Mouse (Mus musculus): Measurements from ENCODE around the gene Ccdc92. TPM values are rescaled to one million over a fixed set of nuclear protein-coding genes. Genes with fewer than 3 reads are reported as not detected.
A peak's percentile ranks its signal among the peaks of the same experiment; 100 is the strongest.

Ccdc92 gene
- polyA plus RNA-seq, 1 experiment from 2014 or later, result 47.0 TPM

- Histone ChIP-seq H3K36me3 (ENCODE audit: control insufficient read depth, insufficient read depth, low read length) (no peaks in the 10 kb centered on the region), H3K4me3 (ENCODE audit: low read length) (no peak overlapping the region), H3K4me1 (ENCODE audit: control insufficient read depth, insufficient read depth, low read depth, low read length) (peaks cover 32% of the 10 kb centered on the region), H3K4me2 (ENCODE audit: low read length) (no peak overlapping the region), H3K9me3 (ENCODE audit: control insufficient read depth, low read length) (no peaks in the 10 kb centered on the region), H3K27me3 (replicated peaks; ENCODE audit: control insufficient read depth, insufficient read depth, low read length) (no peaks in the 10 kb centered on the region), H3K9ac (ENCODE audit: low read depth, low read length) (no peak overlapping the region), H3K27ac (ENCODE audit: low read depth, low read length) (no peak overlapping the region)
- 35% methylated on average over 4 of the region's 4 CpGs for WGBS
- no peak; the same call in 1 of the 2 replicates for ATAC-seq
Measured at GRCm38 (mm10) chr5:124868981-124869380, 6.8 kb upstream of the Ccdc92 start.

- peak; percentile 56 for ATAC-seq
- H3K4me1 ChIP-seq (ENCODE audit: control insufficient read depth, insufficient read depth, low read depth, low read length), result peaks cover 30% of the 10 kb centered on the region
Measured at GRCm38 (mm10) chr5:124862871-124863741, 882 bp upstream of the Ccdc92 start.

GRCm38 (mm10) chr5:124861463-124861862, 761 bp downstream of the Ccdc92 start:
- H3K27me3 ChIP-seq (replicated peaks; ENCODE audit: control insufficient read depth, insufficient read depth, low read length), result no peaks in the 10 kb centered on the region
- H3K36me3 ChIP-seq (ENCODE audit: control insufficient read depth, insufficient read depth, low read length), result no peaks in the 10 kb centered on the region
- H3K4me2 ChIP-seq (ENCODE audit: low read length), result peak overlapping the region; percentile 84
- H3K9me3 ChIP-seq (ENCODE audit: control insufficient read depth, low read length), result no peaks in the 10 kb centered on the region
- WGBS, result under 1% methylated on average over 22 of the region's 33 CpGs
- peak overlapping the region; percentile 96 for H3K27ac ChIP-seq (ENCODE audit: low read depth, low read length)
- peaks cover 30% of the 10 kb centered on the region for H3K4me1 ChIP-seq (ENCODE audit: control insufficient read depth, insufficient read depth, low read depth, low read length)
- H3K9ac ChIP-seq (ENCODE audit: low read depth, low read length), result peak overlapping the region; percentile 83
- H3K4me3 ChIP-seq (ENCODE audit: low read length), result peak overlapping the region; percentile 85
- ATAC-seq, result no peak

More at GRCm38 (mm10) chr5:124862871-124863741, 882 bp upstream of the Ccdc92 start:
- Histone ChIP-seq H3K4me2 (ENCODE audit: low read length) (peak overlapping the region; percentile 85), H3K36me3 (ENCODE audit: control insufficient read depth, insufficient read depth, low read length) (no peaks in the 10 kb centered on the region), H3K9me3 (ENCODE audit: control insufficient read depth, low read length) (no peaks in the 10 kb centered on the region), H3K27ac (ENCODE audit: low read depth, low read length) (peak overlapping the region; percentile 90), H3K4me3 (ENCODE audit: low read length) (peak overlapping the region; percentile 85), H3K9ac (ENCODE audit: low read depth, low read length) (peak overlapping the region; percentile 94), H3K27me3 (replicated peaks; ENCODE audit: control insufficient read depth, insufficient read depth, low read length) (no peaks in the 10 kb centered on the region)
- under 1% methylated on average over 61 of the region's 88 CpGs for WGBS

GRCm38 (mm10) chr5:124860013-124860412, 2.2 kb downstream of the Ccdc92 start:
- Histone ChIP-seq H3K4me1 (ENCODE audit: control insufficient read depth, insufficient read depth, low read depth, low read length) (peaks cover 28% of the 10 kb centered on the region), H3K9ac (ENCODE audit: low read depth, low read length) (no peak overlapping the region), H3K4me3 (ENCODE audit: low read length) (no peak overlapping the region; the same call in 1 of the 2 replicates), H3K4me2 (ENCODE audit: low read length) (peak overlapping the region; percentile 84), H3K9me3 (ENCODE audit: control insufficient read depth, low read length) (no peaks in the 10 kb centered on the region), H3K36me3 (ENCODE audit: control insufficient read depth, insufficient read depth, low read length) (no peaks in the 10 kb centered on the region), H3K27ac (ENCODE audit: low read depth, low read length) (no peak overlapping the region), H3K27me3 (replicated peaks; ENCODE audit: control insufficient read depth, insufficient read depth, low read length) (no peaks in the 10 kb centered on the region)
- 16% methylated on average over 5 of the region's 5 CpGs for WGBS
- no peak for ATAC-seq

GRCm38 (mm10) chr5:124854202-124854601, 8.0 kb downstream of the Ccdc92 start:
- H3K4me3 ChIP-seq (ENCODE audit: low read length), result no peak overlapping the region
- no peaks in the 10 kb centered on the region for H3K27me3 ChIP-seq (replicated peaks; ENCODE audit: control insufficient read depth, insufficient read depth, low read length)
- no peak overlapping the region for H3K9ac ChIP-seq (ENCODE audit: low read depth, low read length)
- no peak for ATAC-seq
- no peaks in the 10 kb centered on the region for H3K9me3 ChIP-seq (ENCODE audit: control insufficient read depth, low read length)
- no peak overlapping the region for H3K4me2 ChIP-seq (ENCODE audit: low read length)
- no peaks in the 10 kb centered on the region for H3K36me3 ChIP-seq (ENCODE audit: control insufficient read depth, insufficient read depth, low read length)
- 93% methylated on average over 4 of the region's 4 CpGs for WGBS
- H3K27ac ChIP-seq (ENCODE audit: low read depth, low read length), result no peak overlapping the region
- no peaks in the 10 kb centered on the region; the same call in 1 of the 2 replicates for H3K4me1 ChIP-seq (ENCODE audit: control insufficient read depth, insufficient read depth, low read depth, low read length)

- WGBS, result 79% methylated on average over 2 of the region's 2 CpGs
- ATAC-seq, result no peak
- no peaks in the 10 kb centered on the region for H3K36me3 ChIP-seq (ENCODE audit: control insufficient read depth, insufficient read depth, low read length)
- H3K4me1 ChIP-seq (ENCODE audit: control insufficient read depth, insufficient read depth, low read depth, low read length), result no peaks in the 10 kb centered on the region
- no peak overlapping the region for H3K9ac ChIP-seq (ENCODE audit: low read depth, low read length)
- H3K9me3 ChIP-seq (ENCODE audit: control insufficient read depth, low read length), result no peaks in the 10 kb centered on the region
- H3K27me3 ChIP-seq (replicated peaks; ENCODE audit: control insufficient read depth, insufficient read depth, low read length), result no peaks in the 10 kb centered on the region
- no peak overlapping the region for H3K4me2 ChIP-seq (ENCODE audit: low read length)
- H3K27ac ChIP-seq (ENCODE audit: low read depth, low read length), result no peak overlapping the region
- H3K4me3 ChIP-seq (ENCODE audit: low read length), result no peak overlapping the region
Measured at GRCm38 (mm10) chr5:124853079-124853478, 9.1 kb downstream of the Ccdc92 start.

- H3K9me3 ChIP-seq (ENCODE audit: control insufficient read depth, low read length), result no peaks in the 10 kb centered on the region
- no peaks in the 10 kb centered on the region for H3K27me3 ChIP-seq (replicated peaks; ENCODE audit: control insufficient read depth, insufficient read depth, low read length)
- no peak for ATAC-seq
- no peak overlapping the region for H3K27ac ChIP-seq (ENCODE audit: low read depth, low read length)
- WGBS, result 49% methylated on average over 2 of the region's 2 CpGs
- H3K4me3 ChIP-seq (ENCODE audit: low read length), result no peak overlapping the region
- no peaks in the 10 kb centered on the region for H3K4me1 ChIP-seq (ENCODE audit: control insufficient read depth, insufficient read depth, low read depth, low read length)
- H3K9ac ChIP-seq (ENCODE audit: low read depth, low read length), result no peak overlapping the region
- no peaks in the 10 kb centered on the region for H3K36me3 ChIP-seq (ENCODE audit: control insufficient read depth, insufficient read depth, low read length)
- no peak overlapping the region for H3K4me2 ChIP-seq (ENCODE audit: low read length)
Measured at GRCm38 (mm10) chr5:124852294-124852693, 9.9 kb downstream of the Ccdc92 start.

- H3K36me3 ChIP-seq (ENCODE audit: control insufficient read depth, insufficient read depth, low read length), result no peaks in the 10 kb centered on the region
- H3K4me3 ChIP-seq (ENCODE audit: low read length), result no peak overlapping the region
- no peak overlapping the region for H3K27ac ChIP-seq (ENCODE audit: low read depth, low read length)
- no peaks in the 10 kb centered on the region for H3K27me3 ChIP-seq (replicated peaks; ENCODE audit: control insufficient read depth, insufficient read depth, low read length)
- H3K9ac ChIP-seq (ENCODE audit: low read depth, low read length), result no peak overlapping the region
- no peaks in the 10 kb centered on the region for H3K9me3 ChIP-seq (ENCODE audit: control insufficient read depth, low read length)
- no peaks in the 10 kb centered on the region for H3K4me1 ChIP-seq (ENCODE audit: control insufficient read depth, insufficient read depth, low read depth, low read length)
- no peak for ATAC-seq
- WGBS, result 55% methylated on average over 4 of the region's 4 CpGs
- no peak overlapping the region for H3K4me2 ChIP-seq (ENCODE audit: low read length)
Measured at GRCm38 (mm10) chr5:124851572-124851971, 10.7 kb downstream of the Ccdc92 start.

GRCm38 (mm10) chr5:124848994-124849393, 13.2 kb downstream of the Ccdc92 start:
- Histone ChIP-seq H3K27ac (ENCODE audit: low read depth, low read length) (no peak overlapping the region), H3K36me3 (ENCODE audit: control insufficient read depth, insufficient read depth, low read length) (no peaks in the 10 kb centered on the region), H3K4me1 (ENCODE audit: control insufficient read depth, insufficient read depth, low read depth, low read length) (no peaks in the 10 kb centered on the region), H3K4me3 (ENCODE audit: low read length) (no peak overlapping the region), H3K4me2 (ENCODE audit: low read length) (no peak overlapping the region), H3K27me3 (replicated peaks; ENCODE audit: control insufficient read depth, insufficient read depth, low read length) (no peaks in the 10 kb centered on the region), H3K9me3 (ENCODE audit: control insufficient read depth, low read length) (no peaks in the 10 kb centered on the region), H3K9ac (ENCODE audit: low read depth, low read length) (no peak overlapping the region)
- WGBS, result 84% methylated on average over 3 of the region's 3 CpGs
- no peak for ATAC-seq

Data from hindbrain, embryonic 16.5 days (tissue).